ENCODE assay signal across 9 mouse cellular contexts in the genomic region with DNA sequence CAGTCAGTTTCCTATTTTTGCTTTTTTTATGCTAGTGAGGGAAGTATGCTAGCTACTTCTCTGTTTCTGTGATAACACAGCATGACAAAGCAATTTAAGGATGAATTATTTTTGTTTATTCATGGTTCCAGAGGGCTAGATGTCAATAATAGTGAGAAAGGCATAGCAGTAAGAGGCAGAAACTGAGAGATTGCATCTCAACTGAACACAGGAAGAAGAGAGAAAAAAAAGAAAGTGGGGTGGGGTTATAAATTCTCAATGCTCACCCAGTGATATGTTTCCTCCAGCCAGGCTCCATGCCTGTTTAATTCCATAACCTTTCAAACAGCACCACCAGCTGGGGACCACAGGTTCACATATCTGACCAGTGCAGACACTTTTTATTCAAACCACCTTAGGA. TPM values are rescaled to one million over a fixed set of nuclear protein-coding genes. Genes with fewer than 3 reads are reported as not detected.
A peak's percentile ranks its signal among the peaks of the same experiment; 100 is the strongest.
DNase-seq lines count a peak whose midpoint lies in the region; ATAC-seq and TF ChIP-seq lines count a peak whose summit lies in the region.
"Had no signal": no experiment of that assay in that cellular context is flagged by ENCODE, and none has a peak within 500 bp of the region (broad histone marks: within the 10 kb centered on the region; RNA-seq: fewer than 3 reads in every experiment).

No protein-coding gene starts in this region.

- H3K36me3 ChIP-seq in forebrain, embryonic 12.5 days (replicated peaks), result no peaks in the 10 kb centered on the region
- no peaks in the 10 kb centered on the region for H3K36me3 ChIP-seq in forebrain, embryonic 10.5 days (replicated peaks)
- H3K36me3 ChIP-seq in forebrain, postnatal 0 days (ENCODE audit: insufficient read depth), result no peaks in the 10 kb centered on the region
- no peaks in the 10 kb centered on the region for H3K36me3 ChIP-seq in liver, embryonic 13.5 days
- H3K36me3 ChIP-seq: limb, embryonic 15.5 days had no signal

- no peak overlapping the region for H3K4me3 ChIP-seq in forebrain, embryonic 12.5 days (replicated peaks)
- H3K4me3 ChIP-seq in forebrain, embryonic 10.5 days, result no peak overlapping the region
- H3K4me3 ChIP-seq in forebrain, postnatal 0 days (ENCODE audit: low read depth, low read length), result no peak overlapping the region
- H3K4me3 ChIP-seq in liver, embryonic 13.5 days (replicated peaks), result no peak overlapping the region
- H3K4me3 ChIP-seq: limb, embryonic 15.5 days had no signal

- no peak overlapping the region for H3K4me2 ChIP-seq in forebrain, embryonic 12.5 days
- no peak overlapping the region for H3K4me2 ChIP-seq in forebrain, postnatal 0 days (ENCODE audit: low read depth)
- no peak overlapping the region for H3K4me2 ChIP-seq in liver, embryonic 13.5 days
- H3K4me2 ChIP-seq: limb, embryonic 15.5 days had no signal

- no peaks in the 10 kb centered on the region for H3K27me3 ChIP-seq in forebrain, embryonic 12.5 days
- H3K27me3 ChIP-seq in forebrain, embryonic 10.5 days (ENCODE audit: poor library complexity, severe bottlenecking), result no peaks in the 10 kb centered on the region
- no peaks in the 10 kb centered on the region for H3K27me3 ChIP-seq in forebrain, postnatal 0 days (ENCODE audit: insufficient read depth, low read length)
- H3K27me3 ChIP-seq in liver, embryonic 13.5 days, result no peaks in the 10 kb centered on the region
- H3K27me3 ChIP-seq: limb, embryonic 15.5 days had no signal

- no peak overlapping the region for H3K9ac ChIP-seq in forebrain, embryonic 12.5 days
- H3K9ac ChIP-seq in forebrain, postnatal 0 days, result no peak overlapping the region
- H3K9ac ChIP-seq in liver, embryonic 13.5 days, result no peak overlapping the region
- H3K9ac ChIP-seq: limb, embryonic 15.5 days had no signal

- ATAC-seq in forebrain, embryonic 12.5 days (ENCODE audit: low FRiP score), result peak; percentile 61; the same call in 1 of the 2 replicates
- no peak; the same call in 1 of the 2 replicates for ATAC-seq in forebrain, postnatal 0 days
- ATAC-seq in liver, embryonic 13.5 days (ENCODE audit: low read depth), result peak; percentile 58

- TF ChIP-seq CTCF in forebrain, postnatal 0 days (IDR thresholded peaks at IDR 0.05; ENCODE audit: low read depth), result peak; percentile 51

- no peaks in the 10 kb centered on the region for H3K4me1 ChIP-seq in forebrain, embryonic 12.5 days
- no peaks in the 10 kb centered on the region for H3K4me1 ChIP-seq in forebrain, embryonic 10.5 days
- no peaks in the 10 kb centered on the region for H3K4me1 ChIP-seq in forebrain, postnatal 0 days (ENCODE audit: insufficient read depth)
- H3K4me1 ChIP-seq in liver, embryonic 13.5 days (replicated peaks), result peaks cover 44% of the 10 kb centered on the region
- H3K4me1 ChIP-seq: limb, embryonic 15.5 days had no signal

- H3K27ac ChIP-seq in forebrain, embryonic 12.5 days, result no peak overlapping the region
- no peak overlapping the region for H3K27ac ChIP-seq in forebrain, embryonic 10.5 days
- H3K27ac ChIP-seq in forebrain, postnatal 0 days (ENCODE audit: low read depth, low read length), result no peak overlapping the region
- H3K27ac ChIP-seq in liver, embryonic 13.5 days, result peak overlapping the region; percentile 53
- H3K27ac ChIP-seq: limb, embryonic 15.5 days had no signal

- no peaks in the 10 kb centered on the region for H3K9me3 ChIP-seq in forebrain, embryonic 12.5 days
- no peaks in the 10 kb centered on the region for H3K9me3 ChIP-seq in forebrain, embryonic 10.5 days
- no peaks in the 10 kb centered on the region for H3K9me3 ChIP-seq in forebrain, postnatal 0 days (ENCODE audit: low read length)
- no peaks in the 10 kb centered on the region for H3K9me3 ChIP-seq in liver, embryonic 13.5 days (replicated peaks)
- H3K9me3 ChIP-seq: limb, embryonic 15.5 days had no signal

- DNase-seq in forebrain, embryonic 10.5 days (ENCODE audit: extremely low spot score, low spot score), result no peak
- peak; percentile 14 to 28 for DNase-seq in right cerebral cortex, adult 2 months (ENCODE audit: low spot score in 2 of 2)
- DNase-seq in right cerebral cortex, postnatal 14 days, result no peak
- peak; percentile 29 for DNase-seq in forebrain, postnatal 0 days
- DNase-seq in liver, embryonic 13.5 days, result peak; percentile 62
- peak; percentile 6 for DNase-seq in right cerebral cortex, postnatal 4 days
- no peak for DNase-seq in gastrocnemius, postnatal 4 days (ENCODE audit: low spot score in 2 of 2)

RNA-seq across cellular contexts. Expression of a gene that starts 6.6 kb away (rescaled TPM):
- polyA plus RNA-seq in forebrain, embryonic 12.5 days (2016; fragmentation: Nextera tagmentation; extraction: Ambion mirVana), result 4.7 and 5.4 TPM in 2 replicates
- 5.4 and 5.9 TPM in 2 replicates for polyA plus RNA-seq in forebrain, embryonic 10.5 days (2016; fragmentation: Nextera tagmentation; extraction: Ambion mirVana)
- 2.1 and 2.2 TPM in 2 replicates for total RNA-seq in forebrain, postnatal 0 days (2014; rRNA removed)
- polyA plus RNA-seq in forebrain, postnatal 0 days (2015; fragmentation: Nextera tagmentation; extraction: Ambion mirVana), result 1.0 and 1.6 TPM in 2 replicates
- 6.1 and 8.3 TPM in 2 replicates for polyA plus RNA-seq in liver, embryonic 13.5 days (2015; fragmentation: Nextera tagmentation; extraction: Ambion mirVana)
- 1 to 10 TPM; 1.5 to 1.8 TPM for total RNA-seq in gastrocnemius, postnatal 4 days (2021)

Comparison
In these comparisons a context has a peak if more than half of its experiments do, and no peak if none do; other contexts are left out.
1. DNase-seq: peak in right cerebral cortex, adult 2 months (2 of 2), forebrain, postnatal 0 days (single experiment), liver, embryonic 13.5 days (single experiment) and right cerebral cortex, postnatal 4 days (single experiment); none in forebrain, embryonic 10.5 days (single experiment), right cerebral cortex, postnatal 14 days (single experiment) and gastrocnemius, postnatal 4 days (0 of 2).